Mouse (Mus musculus): ENCODE data around the gene Clmp. TPM values are rescaled to one million over a fixed set of nuclear protein-coding genes. Genes with fewer than 3 reads are reported as not detected.

The Clmp gene
- total RNA-seq (2015) (0.10 and 0.22 TPM in 2 replicates), total RNA-seq (2017) (0.25 and 0.54 TPM in 2 replicates)

- ATAC-seq (replicated peaks; ENCODE audit: poor library complexity) = no peak
Observed at GRCm38 (mm10) chr9:40685801-40686420, at the start of gene Clmp. Gene Clmp (plus strand): TSS chr9:40685962.

GRCm38 (mm10) chr9:40636054-40636453 is 49.7 kb upstream of the Clmp start:
- peak; percentile 79 for ATAC-seq (replicated peaks; ENCODE audit: poor library complexity)

GRCm38 (mm10) chr9:40637705-40638393 is 47.9 kb upstream of the Clmp start:
- 0 out of 2 replicates have a peak, but pooled peaks have one; percentile 15 for ATAC-seq (replicated peaks; ENCODE audit: poor library complexity)

DNA sequence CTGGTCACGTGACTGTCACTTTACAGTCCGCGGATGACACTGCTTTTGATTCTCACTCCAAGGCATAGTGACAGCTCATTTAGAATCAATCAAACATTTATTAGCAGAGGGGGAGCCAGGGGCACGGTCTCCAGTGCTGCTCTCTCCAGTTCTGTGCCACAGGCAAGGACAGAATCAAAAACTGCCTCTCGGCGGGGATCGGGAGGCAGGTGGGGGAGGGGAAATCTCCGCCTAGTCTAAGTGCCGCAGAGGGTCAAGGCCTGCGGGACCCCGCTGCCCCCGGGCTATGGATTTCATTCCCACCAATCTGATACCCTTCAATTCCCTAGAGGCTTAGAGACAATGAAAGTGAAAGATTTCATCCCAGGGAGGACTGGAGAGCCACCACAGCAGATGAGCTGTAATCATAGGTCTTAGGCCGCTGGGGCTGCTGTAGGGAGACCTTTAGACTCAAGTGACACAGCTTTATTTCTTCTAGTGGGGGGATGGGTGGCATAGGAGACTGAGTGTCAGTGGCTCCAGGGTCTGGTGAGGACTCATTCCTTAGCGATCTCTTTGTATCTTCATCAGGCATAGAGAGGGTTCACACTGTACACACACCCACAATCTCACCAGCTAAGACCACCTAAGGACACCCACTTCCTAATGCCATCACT is 47.2 kb upstream of the Clmp start:
- ATAC-seq (replicated peaks; ENCODE audit: poor library complexity) = no peak

DNA sequence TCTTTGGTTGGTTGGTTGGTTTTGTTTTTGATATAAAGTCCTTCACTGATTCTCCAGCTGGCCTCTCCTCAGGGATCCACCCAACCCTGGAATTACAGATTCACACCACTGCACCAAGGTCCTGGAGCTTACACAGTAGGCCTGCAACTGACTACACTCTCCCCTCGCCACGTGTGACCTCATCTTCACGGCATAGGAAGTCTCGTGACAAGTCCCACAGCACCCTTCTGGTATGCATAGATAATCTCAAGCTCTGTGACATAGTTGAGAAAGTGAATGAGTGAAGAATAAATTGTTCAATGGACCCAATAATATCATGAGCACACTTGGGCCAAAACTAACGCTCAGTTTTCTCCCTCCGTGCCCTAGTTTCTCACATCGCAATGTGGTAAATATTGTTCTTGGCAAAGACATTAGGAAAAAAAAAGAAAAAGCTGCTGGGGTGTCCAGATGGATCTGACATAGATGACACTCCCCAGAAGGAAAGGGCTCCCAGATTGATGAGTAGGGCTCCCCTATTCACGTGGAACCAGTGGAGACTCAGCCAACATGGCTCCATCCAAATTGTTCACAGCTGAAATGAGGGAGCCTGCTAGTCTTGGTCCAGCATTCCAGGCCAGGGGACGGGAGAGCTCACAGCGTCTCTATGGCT is 46.1 kb upstream of the Clmp start:
- ATAC-seq (replicated peaks; ENCODE audit: poor library complexity) = no peak

- ATAC-seq (replicated peaks; ENCODE audit: poor library complexity) = peak; percentile 88
Observed at GRCm38 (mm10) chr9:40641318-40641717, 44.4 kb upstream of the Clmp start.

GRCm38 (mm10) chr9:40642470-40643220 is 43.1 kb upstream of the Clmp start:
- ATAC-seq (replicated peaks; ENCODE audit: poor library complexity) = peak; percentile 30

- no peak for ATAC-seq (replicated peaks; ENCODE audit: poor library complexity)
Observed at GRCm38 (mm10) chr9:40649444-40649843, 36.3 kb upstream of the Clmp start.

DNA sequence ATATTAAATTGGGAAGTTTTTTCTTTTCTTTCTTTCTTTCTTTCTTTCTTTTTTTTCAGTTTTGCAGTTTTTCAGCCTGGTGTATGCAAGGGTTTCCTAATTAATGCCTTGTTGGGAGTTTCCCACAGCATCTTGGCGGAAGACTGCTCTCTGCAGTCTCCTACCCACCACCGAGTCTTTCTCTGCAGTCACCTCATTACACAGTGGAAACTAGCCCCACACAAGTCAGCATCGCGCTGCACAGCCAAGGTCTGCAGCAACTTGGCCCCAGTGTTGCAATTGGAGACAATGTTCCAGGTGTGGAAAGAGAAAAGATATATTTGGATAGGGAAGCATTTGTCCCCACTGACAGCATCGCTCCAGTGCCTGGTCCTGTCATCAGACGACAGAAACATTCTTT is 35.8 kb upstream of the Clmp start:
- ATAC-seq (replicated peaks; ENCODE audit: poor library complexity) = no peak

DNA sequence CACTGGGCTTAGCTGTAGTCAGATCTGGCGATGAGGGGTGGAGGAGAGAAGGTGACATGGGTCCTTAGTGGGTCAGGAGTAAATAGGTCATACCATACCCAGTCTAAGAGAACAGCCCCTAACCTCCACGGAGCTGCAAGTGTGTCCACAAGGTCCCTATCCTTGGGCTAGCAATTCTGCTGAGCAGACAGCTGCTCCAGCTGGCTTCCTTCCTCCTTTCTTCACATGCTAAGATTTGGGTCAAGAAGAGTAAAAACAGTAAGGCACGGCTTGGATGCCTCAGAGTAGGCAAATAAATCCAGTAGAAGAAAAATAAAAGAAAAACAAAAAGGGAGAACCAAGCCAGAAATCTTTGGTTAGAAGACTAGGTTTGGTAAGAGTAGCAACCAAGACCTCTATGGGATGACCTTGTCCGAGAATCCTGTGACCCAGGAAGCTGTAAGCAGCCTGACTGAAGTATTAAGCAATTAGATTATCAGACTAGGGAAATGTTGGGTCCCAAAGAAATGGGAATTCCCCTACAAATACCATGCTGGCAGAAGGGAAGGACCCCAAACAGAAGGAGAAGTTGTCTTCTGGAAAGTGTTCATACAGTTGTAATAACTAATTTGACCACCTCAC is 34.4 kb upstream of the Clmp start:
- ATAC-seq (replicated peaks; ENCODE audit: poor library complexity) = peak; percentile 54; the same call in 1 of the 2 replicates

DNA sequence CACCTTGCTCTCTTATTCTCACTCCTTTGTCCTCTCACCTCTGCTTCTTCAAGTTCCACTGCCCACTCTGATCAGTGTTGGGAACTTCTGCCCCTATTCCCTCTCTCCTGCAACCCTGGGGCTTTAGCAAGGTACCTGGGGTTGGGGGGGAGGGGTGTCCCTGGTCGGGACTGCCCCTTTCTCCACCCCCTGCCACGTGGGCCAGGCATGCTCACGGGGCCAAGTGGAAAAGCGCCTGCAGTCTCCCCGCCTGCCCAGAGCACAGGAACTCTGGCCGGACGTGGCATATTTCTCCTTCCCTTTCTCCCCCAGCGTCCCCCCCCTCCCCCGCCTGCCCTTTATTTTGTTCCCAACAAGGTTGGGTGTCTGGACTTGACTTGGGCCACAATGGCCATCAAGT is 33.0 kb upstream of the Clmp start:
- ATAC-seq (replicated peaks; ENCODE audit: poor library complexity) = peak; percentile 66

- ATAC-seq (replicated peaks; ENCODE audit: poor library complexity) = peak; percentile 74
Observed at GRCm38 (mm10) chr9:40666190-40666803, 19.5 kb upstream of the Clmp start.

DNA sequence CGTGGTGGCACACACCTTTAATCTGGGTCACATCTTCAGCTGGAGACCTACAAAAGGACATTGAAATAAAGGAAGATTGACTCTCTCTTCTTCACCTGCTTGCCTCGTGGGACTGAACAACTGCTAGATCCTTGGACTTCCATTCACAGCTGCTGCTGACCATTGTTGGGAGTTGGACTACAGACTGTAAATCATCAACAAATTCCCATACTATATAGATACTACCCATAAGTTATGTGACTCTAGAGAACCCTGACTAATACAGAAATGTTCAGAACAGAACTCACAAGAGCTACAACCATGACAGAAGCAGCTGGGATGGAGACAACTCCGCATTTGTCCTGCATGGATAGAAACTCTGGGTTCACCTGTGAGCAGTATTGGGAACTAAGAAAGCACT is 15.4 kb upstream of the Clmp start, which contains the start of gene Gm21915:
Gene Gm21915, plus strand, starts transcription at position 301 of the 400 bp plus-strand sequence.
- ATAC-seq (replicated peaks; ENCODE audit: poor library complexity) = no peak

DNA sequence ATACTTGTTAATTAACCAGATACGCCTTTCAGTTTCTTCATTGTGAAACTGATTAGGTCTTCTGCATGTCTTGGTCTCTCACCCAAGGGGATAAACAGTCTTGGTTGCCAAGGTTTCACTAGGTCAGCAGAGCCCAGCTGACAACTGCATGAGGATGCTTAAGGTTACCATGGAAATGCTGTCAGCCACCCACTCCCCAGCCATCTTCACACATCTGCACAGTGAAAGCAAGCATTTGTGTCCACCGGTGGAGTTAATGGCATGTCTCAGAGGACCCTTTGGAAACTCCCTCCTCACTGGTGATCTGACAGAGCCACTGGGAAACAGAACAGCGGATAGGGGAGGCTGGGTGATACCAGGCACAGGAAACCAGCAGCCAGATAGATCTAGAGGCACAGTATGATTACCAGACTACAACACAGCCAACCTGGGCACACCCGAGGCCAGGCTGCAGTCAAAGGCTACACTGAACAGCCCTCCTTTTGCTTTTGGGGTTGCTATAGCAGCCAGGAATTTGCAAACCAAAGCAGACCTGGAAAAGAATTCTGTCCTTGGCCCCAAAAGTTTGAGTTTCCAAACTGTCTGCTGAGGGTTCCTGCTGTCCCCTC is 14.3 kb upstream of the Clmp start:
- no peak for ATAC-seq (replicated peaks; ENCODE audit: poor library complexity)

GRCm38 (mm10) chr9:40675203-40675958 is 10.4 kb upstream of the Clmp start:
- no peak for ATAC-seq (replicated peaks; ENCODE audit: poor library complexity)

- no peak for ATAC-seq (replicated peaks; ENCODE audit: poor library complexity)
Observed at GRCm38 (mm10) chr9:40678653-40679052, 7.1 kb upstream of the Clmp start.

GRCm38 (mm10) chr9:40686421-40686899 is 698 bp downstream of the Clmp start:
- ATAC-seq (replicated peaks; ENCODE audit: poor library complexity) = 0 out of 2 replicates have a peak, but pooled peaks have one; percentile 31

GRCm38 (mm10) chr9:40687053-40687452 is 1.3 kb downstream of the Clmp start:
- no peak for ATAC-seq (replicated peaks; ENCODE audit: poor library complexity)

Measured in megakaryocyte progenitor cell, adult 5-6 weeks (primary cell).